Mouse (Mus musculus) c-Kit-positive CD71-positive TER-119-positive erythroid progenitor cells, embryonic 14.5 days (primary cell): ENCODE data around the gene Rhox8.
"Not testable (repeated sequence)": the region's sequence is repeated elsewhere in the genome, so short reads cannot be mapped to it uniquely, and the experiment has no call there.

ENCODE experiments used
- DNase-seq: peaks from one replicate; pipeline ENCODE4 v3.0.0-alpha.2; 2013; ENCODE audit warnings: low spot score

Gene Rhox8

DNA sequence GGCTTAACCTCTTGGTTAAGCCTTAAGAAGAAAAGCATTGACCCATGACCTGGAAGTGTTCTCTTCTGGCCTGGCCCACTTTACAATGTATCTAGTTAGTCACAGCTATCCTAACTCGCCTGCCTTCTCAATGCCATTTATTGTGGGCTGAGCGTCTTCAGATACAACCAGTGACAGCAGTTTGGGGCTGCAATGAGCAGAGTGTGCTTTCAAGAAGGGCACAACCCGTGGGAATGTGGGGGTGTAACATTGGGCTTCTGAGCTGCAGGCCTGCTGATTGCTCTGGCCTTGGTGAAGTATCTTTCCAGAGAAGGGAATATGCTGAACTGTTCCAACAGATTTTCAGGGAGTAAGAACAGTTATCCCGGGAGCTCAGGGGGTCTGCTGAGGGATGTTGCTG lies at the start of gene Rhox8:
Gene Rhox8 (minus strand): TSS at position 101 of the 400 bp plus-strand sequence.
- no peak for DNase-seq

- no peak for DNase-seq
Measured at GRCm38 (mm10) chrX:37916311-37916710, 37.6 kb upstream of the Rhox8 start.

DNA sequence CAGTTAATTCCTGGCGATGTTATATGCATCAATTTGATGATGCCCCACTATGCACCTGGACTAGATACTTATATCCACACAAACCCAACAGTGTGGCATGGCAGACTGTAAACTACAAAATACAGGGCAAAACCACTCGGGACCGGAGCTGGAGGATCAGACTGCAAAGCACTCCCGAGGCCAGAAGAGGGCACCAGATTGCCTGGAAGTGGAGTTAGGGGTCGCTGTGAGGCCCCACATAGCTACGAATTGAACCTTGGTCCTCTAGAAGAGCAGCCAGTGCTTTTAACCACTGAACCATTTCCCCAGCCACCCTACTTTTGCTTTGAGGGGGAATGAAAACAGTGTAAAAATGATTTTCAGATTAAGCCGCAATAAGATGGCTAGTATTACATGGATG lies 29.8 kb upstream of the Rhox8 start:
- no peak for DNase-seq

DNA sequence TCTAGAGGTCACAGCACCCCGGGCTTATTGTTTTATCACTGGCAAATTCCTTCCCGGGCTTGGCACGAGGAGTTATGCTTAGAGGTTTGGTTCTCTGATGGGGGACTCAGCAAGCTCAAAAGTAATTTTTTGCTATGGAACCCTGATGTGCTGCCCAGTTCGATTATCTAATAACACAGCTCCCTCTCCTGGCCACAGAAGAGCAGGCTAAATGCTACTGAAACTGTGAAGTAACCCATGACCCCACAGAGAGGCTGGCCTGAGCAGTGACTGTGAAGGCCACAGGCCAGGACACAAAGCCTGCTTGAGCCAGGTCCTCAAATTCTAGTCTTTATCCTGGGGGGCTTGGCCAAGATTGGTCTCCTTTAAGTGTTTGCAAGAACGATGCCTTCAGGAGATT lies 25.0 kb upstream of the Rhox8 start:
- no peak for DNase-seq

DNA sequence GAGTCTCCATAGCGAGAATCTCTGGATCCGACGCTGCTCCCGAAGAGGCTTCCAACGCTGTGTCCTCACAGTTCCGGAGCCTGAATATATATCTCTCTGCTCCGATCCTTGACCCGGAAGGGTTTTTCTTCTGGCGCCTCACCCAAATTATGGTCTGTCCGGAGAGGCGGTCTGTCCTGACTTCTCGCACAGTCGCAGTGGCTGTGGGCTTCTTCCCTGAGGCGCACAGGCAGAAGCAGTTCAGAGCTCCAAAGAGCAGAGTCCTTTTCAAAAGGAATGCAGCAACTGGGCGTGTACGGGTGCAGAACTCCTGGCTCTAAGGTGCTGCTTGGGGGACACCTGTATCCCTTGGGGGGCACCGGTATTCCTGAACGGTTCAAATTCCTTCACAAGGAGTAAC lies 22.9 kb upstream of the Rhox8 start, which contains the start of gene Rhox9:
Gene Rhox9 (minus strand): TSS at position 101 of the 400 bp plus-strand sequence.
- DNase-seq = not testable (repeated sequence)

DNA sequence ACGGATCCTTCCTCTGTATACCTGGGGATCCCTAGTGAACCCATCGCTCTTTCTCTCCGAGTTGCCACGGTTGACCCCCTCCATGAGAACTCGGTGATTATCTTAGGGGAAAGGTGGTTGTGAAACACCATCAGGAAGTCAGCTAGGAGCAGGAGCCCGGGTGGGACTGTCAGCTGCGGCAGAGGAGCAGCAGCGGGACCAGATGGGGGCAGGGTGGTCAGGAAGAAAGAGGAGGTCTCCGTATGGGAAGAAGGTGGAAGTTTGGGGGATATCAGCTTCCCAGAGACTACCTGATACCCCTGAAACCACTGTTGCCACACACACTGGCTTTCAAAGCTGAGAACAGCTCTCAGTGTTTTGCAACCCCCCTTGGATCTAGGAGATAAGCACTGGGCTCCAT lies 18.4 kb upstream of the Rhox8 start, which contains the start of gene Rhox7b:
Gene Rhox7b (minus strand): TSS at position 101 of the 400 bp plus-strand sequence.
- not testable (repeated sequence) for DNase-seq

- no peak for DNase-seq
Measured at GRCm38 (mm10) chrX:37871641-37872040, 7.1 kb downstream of the Rhox8 start.

- not testable (repeated sequence) for DNase-seq
Measured at GRCm38 (mm10) chrX:37831386-37831785, 47.4 kb downstream of the Rhox8 start, which contains the start of gene Rhox7a. Rhox7a (plus strand) TSS chrX:37831686.

GRCm38 (mm10) chrX:37826610-37827009 lies 52.1 kb downstream of the Rhox8 start, which contains the start of gene Rhox6:
Rhox6 (plus strand) TSS chrX:37826910.
- not testable (repeated sequence) for DNase-seq
